Mouse (Mus musculus): ENCODE measurements around the gene Fcgrt.
A peak's percentile ranks its signal among the peaks of the same experiment; 100 is the strongest.

Fcgrt gene

GRCm38 (mm10) chr7:45135993-45136567 lies 32.4 kb upstream of the Fcgrt start, which contains the start of the genes Gm45713 and Flt3l:
Gm45713 (minus strand) TSS chr7:45136231.
Flt3l (minus strand) TSS chr7:45136432.
- 0 out of 2 replicates have a peak, but pooled peaks have one; percentile 9 for TF ChIP-seq GATA4 (IDR thresholded peaks at IDR 0.05; ENCODE audit: insufficient replicate concordance, low read length)

DNA sequence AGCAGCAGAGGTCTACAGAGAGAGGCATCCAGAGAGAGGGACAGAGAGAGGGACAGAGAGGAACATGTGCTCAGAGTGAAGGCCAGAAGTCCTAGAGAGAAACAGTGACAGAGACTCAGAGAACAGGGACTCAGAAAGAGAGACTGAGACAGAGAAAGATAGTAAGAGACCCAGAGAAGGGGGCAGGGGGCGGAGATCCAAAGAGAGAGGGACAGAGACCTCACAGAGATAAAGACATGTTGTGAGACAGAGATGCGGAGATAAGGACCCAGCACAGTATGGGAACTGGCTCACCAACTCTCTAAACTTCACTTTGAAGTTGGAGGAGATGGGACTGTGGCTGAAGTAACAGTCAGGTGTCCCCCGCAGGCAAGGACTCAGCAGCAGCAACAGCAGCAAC lies 31.7 kb upstream of the Fcgrt start:
- TF ChIP-seq GATA4 (IDR thresholded peaks at IDR 0.05; ENCODE audit: insufficient replicate concordance, low read length) = no peak

- TF ChIP-seq GATA4 (IDR thresholded peaks at IDR 0.05; ENCODE audit: insufficient replicate concordance, low read length) = no peak
Measured at GRCm38 (mm10) chr7:45134544-45135026, 30.9 kb upstream of the Fcgrt start.

DNA sequence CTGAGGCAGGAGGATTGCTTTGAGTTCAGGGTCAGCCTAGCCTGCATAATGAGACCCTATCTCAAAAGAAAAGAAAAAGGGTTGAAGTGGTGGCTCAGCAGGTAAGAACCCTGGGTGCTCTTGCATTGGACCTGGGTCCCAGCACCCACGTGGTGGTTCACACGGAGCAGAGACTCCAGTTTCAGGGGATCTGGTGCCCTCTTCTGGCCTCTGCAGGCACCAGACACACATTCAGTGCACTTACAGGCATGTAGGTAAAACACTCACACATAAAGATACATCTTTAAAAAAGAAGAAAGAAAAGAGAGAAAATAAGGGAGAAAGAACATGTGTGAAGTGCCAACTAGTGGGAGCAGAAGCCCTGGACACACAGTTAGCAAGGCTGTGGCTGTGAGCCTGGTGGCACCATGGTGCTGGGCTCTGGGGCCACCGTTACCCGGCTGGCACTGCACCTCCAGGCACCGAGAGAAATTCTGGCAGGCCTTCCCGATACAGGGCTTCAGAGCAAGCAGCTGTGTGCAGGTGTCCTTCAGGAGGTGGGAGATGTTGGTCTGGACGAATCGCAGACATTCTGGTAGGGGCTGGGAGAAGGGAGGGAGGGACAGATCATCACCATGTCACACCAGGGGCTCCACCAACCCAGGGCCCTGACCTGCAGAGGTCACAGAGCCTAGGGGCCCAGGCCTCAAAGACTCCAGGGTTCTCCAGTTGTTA lies 30.0 kb upstream of the Fcgrt start:
- no peak for TF ChIP-seq GATA4 (IDR thresholded peaks at IDR 0.05; ENCODE audit: insufficient replicate concordance, low read length)

DNA sequence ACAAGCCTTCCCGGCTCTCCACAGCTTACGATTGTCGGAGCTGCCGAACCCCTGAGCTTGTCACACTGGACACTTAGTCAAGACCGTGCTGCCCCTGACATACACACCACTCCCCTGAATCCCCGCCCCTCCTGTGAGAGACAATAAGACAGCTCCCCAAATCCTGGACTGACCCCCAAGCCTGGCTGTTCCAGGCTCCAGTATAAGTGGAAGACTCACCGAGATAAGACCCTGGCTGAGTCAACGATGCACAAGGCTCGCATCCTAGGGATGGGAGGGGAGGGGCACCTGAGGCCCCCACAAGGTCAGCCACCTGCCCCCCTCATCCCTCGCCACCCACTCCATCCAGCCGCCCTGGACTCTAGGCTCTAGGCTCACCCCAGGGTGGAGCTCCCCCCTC lies 28.2 kb upstream of the Fcgrt start:
- TF ChIP-seq GATA4 (IDR thresholded peaks at IDR 0.05; ENCODE audit: insufficient replicate concordance, low read length) = no peak

GRCm38 (mm10) chr7:45129776-45130512 lies 26.3 kb upstream of the Fcgrt start:
- no peak for TF ChIP-seq GATA4 (IDR thresholded peaks at IDR 0.05; ENCODE audit: insufficient replicate concordance, low read length)

DNA sequence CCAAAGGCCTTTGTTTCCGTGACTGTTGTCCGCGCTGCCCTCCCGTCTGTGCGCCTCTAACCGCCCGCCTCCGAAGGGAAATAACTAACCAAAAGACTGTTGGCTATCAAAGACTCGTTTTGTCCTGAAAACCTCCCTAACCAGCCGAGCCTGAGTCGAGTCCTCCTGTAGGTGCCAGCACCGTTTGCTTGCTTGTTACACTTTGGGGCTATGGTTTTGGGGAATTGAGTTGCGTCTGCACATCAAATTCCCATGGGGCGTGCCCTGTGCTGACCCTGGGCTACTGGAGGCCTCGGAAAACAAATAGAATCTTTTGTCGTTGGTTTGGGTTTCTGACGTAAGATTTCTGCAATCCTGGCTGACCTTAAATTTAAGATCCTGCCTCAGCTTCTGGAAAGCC lies 25.7 kb upstream of the Fcgrt start:
- TF ChIP-seq GATA4 (IDR thresholded peaks at IDR 0.05; ENCODE audit: insufficient replicate concordance, low read length) = no peak

DNA sequence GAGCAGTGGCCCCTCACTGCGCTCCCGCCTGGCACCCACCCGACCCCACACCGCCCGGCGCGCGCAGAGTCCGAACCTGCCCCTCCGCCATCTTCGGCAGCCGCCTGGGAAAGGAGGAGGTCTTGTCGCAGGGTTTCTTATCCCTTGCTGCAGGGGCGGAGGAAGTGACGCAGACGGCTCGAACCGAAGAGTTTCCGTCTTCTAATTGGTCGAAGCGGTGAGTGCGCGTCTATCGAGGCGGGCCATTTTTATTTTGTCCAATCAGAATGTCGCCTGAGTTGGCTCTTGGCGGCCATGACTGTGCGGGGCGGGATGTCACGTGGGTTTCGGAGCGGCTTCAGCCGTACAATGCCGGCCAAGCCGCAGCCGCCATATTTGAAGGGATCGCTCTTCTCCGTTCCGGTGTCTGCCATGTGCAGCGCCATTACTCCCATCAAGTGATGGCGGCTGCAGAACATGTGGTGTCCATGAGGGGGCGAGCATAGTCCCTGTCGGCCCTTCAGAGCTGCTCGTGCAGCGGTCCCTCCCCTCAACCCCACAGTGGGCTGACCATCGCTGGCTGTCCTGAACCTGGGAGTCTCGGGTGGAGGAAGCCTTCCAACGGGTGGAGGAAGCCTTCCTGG lies 25.1 kb upstream of the Fcgrt start, which contains the start of gene Rpl13a:
Rpl13a (minus strand) TSS at position 138 of the 623 bp plus-strand sequence.
- no peak; the same call in 1 of the 2 replicates for TF ChIP-seq GATA4 (IDR thresholded peaks at IDR 0.05; ENCODE audit: insufficient replicate concordance, low read length)

- TF ChIP-seq GATA4 (IDR thresholded peaks at IDR 0.05; ENCODE audit: insufficient replicate concordance, low read length) = no peak
Measured at GRCm38 (mm10) chr7:45127700-45128224, 24.1 kb upstream of the Fcgrt start.

DNA sequence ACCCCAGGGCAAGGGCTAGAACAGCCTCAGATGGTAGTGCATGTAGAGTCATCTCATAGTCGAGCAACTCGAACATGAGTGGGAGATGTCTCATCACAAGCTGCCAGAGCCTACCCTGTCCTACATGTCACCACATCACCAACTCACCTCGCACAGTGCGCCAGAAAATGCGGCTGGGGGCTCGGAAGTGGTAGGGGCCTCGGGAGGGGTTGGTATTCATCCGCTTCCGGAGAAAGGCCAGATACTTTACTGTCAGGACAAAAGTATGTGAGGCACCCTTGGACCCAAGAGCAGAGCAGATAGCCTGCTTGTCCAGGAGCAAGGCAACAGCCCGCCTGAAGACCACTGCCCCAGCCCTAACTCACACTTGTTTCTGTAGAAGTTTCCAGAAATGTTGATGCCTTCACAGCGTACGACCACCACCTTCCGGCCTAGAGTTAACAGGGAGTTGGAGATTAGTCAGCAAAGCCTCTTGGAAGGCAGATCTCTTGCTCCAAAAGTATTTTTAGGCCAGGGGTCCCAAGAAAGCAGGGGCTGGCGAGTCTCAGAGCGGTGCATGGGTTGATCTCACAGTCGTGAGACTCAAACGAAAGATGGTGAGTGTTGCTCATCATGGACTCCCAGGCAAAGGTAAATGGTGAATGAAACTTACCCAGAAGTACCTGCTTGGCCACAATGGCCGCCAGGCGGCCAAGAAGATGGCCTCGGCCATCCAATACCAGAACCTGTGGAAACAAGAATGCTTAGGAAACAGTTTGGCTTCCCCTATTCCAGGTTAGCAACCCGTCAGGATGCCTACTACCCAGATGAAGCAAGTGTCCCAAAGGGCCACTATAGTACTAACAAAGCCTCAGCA lies 23.4 kb upstream of the Fcgrt start:
- TF ChIP-seq GATA4 (IDR thresholded peaks at IDR 0.05; ENCODE audit: insufficient replicate concordance, low read length) = no peak

DNA sequence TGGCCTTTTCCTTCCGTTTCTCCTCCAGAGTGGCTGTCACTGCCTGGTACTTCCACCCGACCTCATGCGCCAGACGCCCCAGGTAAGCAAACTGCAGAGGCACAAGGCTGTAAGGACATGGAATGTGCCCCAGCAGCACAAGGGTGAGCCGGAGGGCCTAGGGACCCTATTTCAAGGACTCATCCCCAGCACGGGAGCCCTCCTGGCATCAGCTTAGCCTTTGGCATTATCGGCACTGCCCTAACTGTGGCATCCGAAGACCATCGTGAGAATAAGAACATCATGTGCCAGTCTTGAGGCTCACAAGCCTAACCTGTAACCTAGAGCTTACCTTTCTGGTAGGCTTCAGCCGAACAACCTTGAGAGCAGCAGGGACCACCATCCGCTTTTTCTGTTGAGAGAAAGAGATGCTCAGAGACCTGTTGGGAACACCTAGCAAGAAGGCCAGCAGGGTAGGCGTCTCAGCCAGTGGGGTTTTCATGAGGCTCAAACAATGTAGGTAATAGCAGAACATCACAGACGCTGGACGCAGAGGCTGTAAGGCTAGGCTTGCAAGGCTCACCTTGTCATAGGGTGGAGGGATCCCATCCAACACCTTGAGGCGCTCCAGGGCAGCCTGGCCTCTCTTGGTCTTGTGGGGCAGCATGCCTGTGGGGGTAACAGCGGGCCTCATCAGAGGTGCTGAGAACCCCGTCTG lies 22.6 kb upstream of the Fcgrt start:
- TF ChIP-seq GATA4 (IDR thresholded peaks at IDR 0.05; ENCODE audit: insufficient replicate concordance, low read length) = no peak

- no peak for TF ChIP-seq GATA4 (IDR thresholded peaks at IDR 0.05; ENCODE audit: insufficient replicate concordance, low read length)
Measured at GRCm38 (mm10) chr7:45125144-45125600, 21.5 kb upstream of the Fcgrt start.

Data from liver, adult (tissue).